Mouse (Mus musculus): Measurements from ENCODE around the gene Sdhaf3.

- TF ChIP-seq CTCF (IDR thresholded peaks at IDR 0.05; ENCODE audit: low read depth), result no peak
- no peak for TF ChIP-seq EP300 (IDR thresholded peaks at IDR 0.05; ENCODE audit: low read depth)
These were observed 43.2 kb downstream of the Sdhaf3 start for GRCm38 (mm10) chr6:6999015-6999414.

Measured in heart, postnatal 0 days (tissue).